Mouse (Mus musculus): ENCODE measurements around the gene Pygo1. TPM values are rescaled to one million over a fixed set of nuclear protein-coding genes. Genes with fewer than 3 reads are reported as not detected.

Gene Pygo1
- total RNA-seq (2021): 10 to 100 TPM; 25.6 to 28.4 TPM

DNA sequence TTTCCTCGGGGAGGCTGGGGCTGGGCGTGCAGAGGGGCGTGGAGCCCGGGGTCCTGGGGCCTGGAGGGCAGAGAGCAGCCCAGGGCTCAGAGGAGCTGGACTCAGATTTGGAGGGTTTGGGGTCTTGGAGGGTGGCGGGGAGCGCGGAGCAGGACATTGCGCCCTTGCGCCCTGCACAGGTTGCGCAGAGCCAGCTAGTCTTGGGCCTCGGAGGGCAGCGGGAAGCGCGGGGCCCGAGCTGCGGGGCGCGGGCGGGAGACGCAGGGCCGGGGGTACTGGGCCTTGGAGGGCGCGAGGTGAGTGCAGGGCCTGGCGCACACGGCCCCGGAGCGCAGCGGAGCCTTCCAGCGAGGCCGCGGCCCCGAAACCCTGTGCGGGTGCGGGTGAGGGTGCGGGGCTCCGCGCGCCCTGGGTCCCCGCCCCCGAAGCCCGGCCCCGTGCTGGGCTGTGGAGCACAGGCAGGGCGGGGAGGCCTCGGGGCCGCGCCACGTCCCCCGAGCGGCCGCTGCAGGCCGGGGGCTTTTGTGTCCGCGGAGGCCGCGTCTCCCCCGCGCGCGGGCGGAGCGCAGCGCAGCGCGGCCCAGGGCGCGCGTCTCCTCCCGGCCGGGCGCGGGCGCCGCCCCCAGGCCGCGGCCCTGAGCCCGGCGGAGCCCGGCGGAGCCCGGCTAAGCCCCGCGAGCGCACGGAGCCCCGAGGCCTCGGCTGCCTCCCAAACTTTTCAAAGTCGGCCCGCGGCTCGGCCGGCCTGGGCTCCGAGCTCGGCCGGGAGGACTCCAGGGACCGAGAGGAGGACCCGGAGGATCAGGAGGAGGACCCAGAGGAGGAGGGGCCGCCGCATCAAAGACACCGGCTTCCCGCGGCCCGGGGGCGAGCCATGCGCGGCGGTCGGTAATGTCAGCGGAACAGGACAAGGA is at the start of gene Pygo1:
TSS of gene Pygo1 (plus strand) at position 625 of the 914 bp plus-strand sequence.
- peak; percentile 41 to 52 for DNase-seq (ENCODE audit: extremely low spot score in 1 of 2, low spot score in 1 of 2)

DNA sequence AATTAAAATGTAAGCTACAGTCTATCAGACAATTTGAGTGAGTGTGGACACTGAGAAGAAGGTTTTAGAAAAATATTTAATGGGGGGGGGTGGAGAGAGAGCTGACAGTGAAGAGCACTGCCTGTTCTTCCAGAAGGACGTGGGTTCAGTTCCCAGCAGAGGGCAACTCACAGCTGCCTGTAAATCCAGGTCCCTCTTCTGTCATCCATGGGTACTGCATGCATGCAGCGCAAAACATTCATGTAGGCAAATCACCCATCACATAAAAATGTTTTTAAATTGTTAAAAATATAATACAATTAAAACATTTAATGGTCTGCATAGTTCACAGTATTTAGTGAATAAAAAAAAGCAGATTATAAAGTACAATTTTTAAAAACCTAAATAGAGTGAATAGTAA is 49.6 kb upstream of the Pygo1 start:
- no peak for DNase-seq (ENCODE audit: extremely low spot score in 1 of 2, low spot score in 1 of 2)

- no peak for DNase-seq (ENCODE audit: extremely low spot score in 1 of 2, low spot score in 1 of 2)
Observed at GRCm38 (mm10) chr9:72877905-72878304, 47.5 kb upstream of the Pygo1 start.

DNA sequence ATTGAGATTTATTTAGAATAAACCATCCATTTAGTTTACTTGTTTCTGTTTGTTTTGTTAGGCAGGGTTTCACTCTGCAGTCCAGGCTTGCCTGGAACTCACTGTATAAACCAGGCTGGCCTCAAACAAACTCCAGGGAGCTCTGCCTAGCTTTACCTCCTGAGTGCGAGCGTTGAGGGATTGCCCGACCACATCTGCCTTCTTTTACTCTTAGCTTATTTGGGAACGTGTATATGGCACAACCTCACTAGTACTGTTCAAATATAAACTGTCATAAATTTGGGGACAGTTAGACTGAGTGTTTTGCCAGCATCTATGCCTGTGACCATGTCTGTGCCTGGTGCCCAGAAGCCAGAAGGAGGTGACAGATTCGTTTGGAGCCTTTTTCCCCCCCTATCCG is 46.8 kb upstream of the Pygo1 start:
- DNase-seq (ENCODE audit: extremely low spot score in 1 of 2, low spot score in 1 of 2): no peak

GRCm38 (mm10) chr9:72879601-72880000 is 45.8 kb upstream of the Pygo1 start:
- no peak for DNase-seq (ENCODE audit: extremely low spot score in 1 of 2, low spot score in 1 of 2)

DNA sequence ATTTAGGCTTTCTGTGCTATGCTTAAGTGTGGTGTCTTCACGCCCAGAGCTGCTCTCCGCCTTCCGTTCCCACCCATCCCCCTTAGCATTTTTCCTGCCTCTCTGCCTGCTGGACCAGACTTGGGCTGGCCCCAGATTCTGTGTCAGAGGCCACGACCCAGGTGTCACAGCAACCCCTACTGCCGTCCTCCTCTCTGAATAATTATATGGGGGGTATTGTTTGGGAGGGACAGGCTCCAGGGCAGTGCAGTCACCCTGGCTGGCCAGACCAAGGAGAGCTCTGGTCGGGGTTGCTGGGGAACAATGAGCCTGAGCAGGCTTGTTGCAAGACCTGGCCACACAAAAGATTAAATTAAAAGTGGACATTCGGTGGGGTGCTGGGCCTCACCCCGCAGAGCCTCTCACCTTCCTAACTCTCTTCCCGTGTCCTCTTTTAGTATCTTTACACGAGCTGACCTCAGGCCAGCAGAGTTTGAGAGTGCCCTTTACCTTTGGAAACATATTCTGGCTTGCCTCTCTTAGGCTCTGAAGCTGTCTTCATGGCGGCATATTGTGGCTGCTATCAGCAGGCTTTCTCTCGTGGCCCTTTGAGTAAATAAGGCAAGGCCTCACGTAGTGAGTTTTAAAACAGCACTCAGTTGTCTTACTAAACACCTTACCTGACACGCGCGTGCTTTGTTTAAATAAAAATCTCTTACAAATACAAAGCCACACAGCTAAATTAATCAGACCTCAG is 45.1 kb upstream of the Pygo1 start:
- DNase-seq (ENCODE audit: extremely low spot score in 1 of 2, low spot score in 1 of 2): no peak

GRCm38 (mm10) chr9:72881026-72881768 is 44.2 kb upstream of the Pygo1 start:
- DNase-seq (ENCODE audit: extremely low spot score in 1 of 2, low spot score in 1 of 2): no peak

DNA sequence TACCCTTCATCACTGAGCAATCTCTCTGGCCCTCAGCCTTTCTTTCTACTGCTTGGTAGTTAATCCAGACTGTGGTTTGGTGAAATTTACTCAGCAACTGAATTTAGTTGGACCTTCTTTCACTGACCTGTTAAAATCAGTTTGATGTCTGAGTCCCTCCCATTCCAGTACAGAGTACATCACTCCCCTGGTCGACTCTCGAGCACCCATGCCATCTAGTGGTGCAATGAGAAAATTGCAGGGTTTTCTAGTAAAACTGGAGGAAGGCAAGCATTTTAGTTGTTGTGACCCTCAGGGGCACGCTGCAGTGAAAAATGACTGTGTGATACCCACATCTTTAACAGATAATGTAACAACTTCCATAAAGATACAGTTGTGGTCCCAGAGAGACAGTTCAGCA is 41.5 kb upstream of the Pygo1 start:
- peak in 1 of 2 experiments; percentile 41 for DNase-seq (ENCODE audit: extremely low spot score in 1 of 2, low spot score in 1 of 2)

- DNase-seq (ENCODE audit: extremely low spot score in 1 of 2, low spot score in 1 of 2): peak in 1 of 2 experiments; percentile 27
Observed at GRCm38 (mm10) chr9:72889777-72890176, 35.7 kb upstream of the Pygo1 start.

GRCm38 (mm10) chr9:72890499-72891085 is 34.9 kb upstream of the Pygo1 start:
- DNase-seq (ENCODE audit: extremely low spot score in 1 of 2, low spot score in 1 of 2): no peak

GRCm38 (mm10) chr9:72892761-72893160 is 32.7 kb upstream of the Pygo1 start:
- no peak for DNase-seq (ENCODE audit: extremely low spot score in 1 of 2, low spot score in 1 of 2)

GRCm38 (mm10) chr9:72894796-72895352 is 30.6 kb upstream of the Pygo1 start:
- DNase-seq (ENCODE audit: extremely low spot score in 1 of 2, low spot score in 1 of 2): no peak

DNA sequence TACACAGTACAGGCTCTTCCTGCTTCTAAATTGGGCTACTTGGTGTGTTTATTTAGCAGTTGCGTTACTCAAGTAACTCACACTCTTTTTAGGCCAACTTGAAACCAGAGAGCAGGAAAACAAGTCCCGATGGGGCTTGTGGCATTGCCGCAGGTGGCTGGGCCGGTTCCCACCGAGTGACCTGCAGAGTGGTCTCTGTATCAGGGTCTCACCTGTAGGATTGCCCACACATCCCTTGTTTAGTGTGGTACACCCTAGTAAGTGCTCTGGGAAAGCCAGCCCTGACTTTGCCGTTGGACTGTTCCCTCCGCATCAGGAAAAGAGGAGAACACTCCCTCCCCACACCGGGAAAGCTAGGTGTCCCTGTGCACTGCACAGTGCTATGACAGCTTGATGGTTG is 23.4 kb upstream of the Pygo1 start:
- no peak for DNase-seq (ENCODE audit: extremely low spot score in 1 of 2, low spot score in 1 of 2)

- no peak for DNase-seq (ENCODE audit: extremely low spot score in 1 of 2, low spot score in 1 of 2)
Observed at GRCm38 (mm10) chr9:72902611-72903010, 22.8 kb upstream of the Pygo1 start.

- DNase-seq (ENCODE audit: extremely low spot score in 1 of 2, low spot score in 1 of 2): no peak
Observed at GRCm38 (mm10) chr9:72906693-72907103, 18.7 kb upstream of the Pygo1 start.

- DNase-seq (ENCODE audit: extremely low spot score in 1 of 2, low spot score in 1 of 2): peak in 1 of 2 experiments; percentile 0
Observed at GRCm38 (mm10) chr9:72911381-72911780, 14.1 kb upstream of the Pygo1 start.

DNA sequence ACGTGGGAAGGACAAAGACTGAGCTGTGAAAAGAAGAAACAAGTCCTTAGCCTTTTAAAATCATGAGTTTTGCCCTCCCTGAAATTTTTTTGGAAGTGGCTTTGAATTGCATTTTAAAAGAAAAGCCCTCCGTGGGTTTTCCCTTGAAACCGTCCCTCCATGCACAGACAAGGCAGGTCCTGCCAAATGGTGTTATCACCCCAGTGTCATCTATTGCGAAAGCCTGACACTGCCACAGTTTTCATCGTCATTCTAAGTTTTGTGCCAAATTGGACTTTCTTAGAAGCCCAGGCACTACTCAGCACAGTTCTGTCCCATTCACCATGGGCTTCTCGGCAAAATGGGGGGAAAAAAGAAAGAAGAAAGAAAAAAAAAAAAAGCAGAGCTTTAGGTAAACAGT is 11.9 kb upstream of the Pygo1 start:
- DNase-seq (ENCODE audit: extremely low spot score in 1 of 2, low spot score in 1 of 2): no peak

- DNase-seq (ENCODE audit: extremely low spot score in 1 of 2, low spot score in 1 of 2): no peak
Observed at GRCm38 (mm10) chr9:72915728-72916127, 9.7 kb upstream of the Pygo1 start.

GRCm38 (mm10) chr9:72923068-72923467 is 2.4 kb upstream of the Pygo1 start:
- DNase-seq (ENCODE audit: extremely low spot score in 1 of 2, low spot score in 1 of 2): no peak

GRCm38 (mm10) chr9:72925935-72926258 is 452 bp downstream of the Pygo1 start:
- DNase-seq (ENCODE audit: extremely low spot score in 1 of 2, low spot score in 1 of 2): no peak
